Mouse (Mus musculus): ENCODE measurements around the gene Krtap5-1.

DNA sequence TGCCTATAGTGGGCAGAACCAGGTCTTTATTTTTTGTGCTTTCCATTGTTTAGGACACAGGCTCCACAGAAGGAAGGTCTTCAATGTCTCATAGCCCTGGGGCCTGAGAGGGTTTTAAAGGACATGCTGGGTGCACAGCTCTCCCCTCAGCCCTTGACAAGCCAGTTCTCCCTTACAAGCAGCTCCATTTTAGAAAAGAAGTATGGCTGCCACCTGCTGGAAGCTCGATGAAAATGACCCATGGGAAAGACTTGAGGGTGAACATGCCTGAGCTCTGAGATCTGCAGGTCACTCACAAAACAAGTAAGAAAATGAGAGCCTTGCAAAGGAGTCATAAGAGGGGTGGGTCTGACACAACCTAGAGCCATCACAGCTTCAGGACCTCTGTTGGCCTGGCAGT, 47.1 kb downstream of the Krtap5-1 start:
- TF ChIP-seq POLR2A (IDR thresholded peaks at IDR 0.05; ENCODE audit: extremely low read depth, insufficient read depth, low read length) (no peak), CTCF (IDR thresholded peaks at IDR 0.05; ENCODE audit: extremely low read depth, insufficient read depth, low read length) (peak; percentile 69)

All from cortical plate, adult 2 months (tissue).